Mouse (Mus musculus) kidney, postnatal 4 days (tissue): ENCODE data around the gene Gnb2.

Experiments
- DNase-seq, 2 experiments: peaks; one replicate each; pipeline ENCODE4 v3.0.0; 2021; ENCODE audit warnings: mixed read lengths in 2 of 2

Gnb2 gene

GRCm38 (mm10) chr5:137519691-137520550, 13.4 kb downstream of the Gnb2 start:
- peak in 1 of 2 experiments; percentile 7 for DNase-seq

- peak; percentile 64 to 74 for DNase-seq
These were observed 14.9 kb downstream of the Gnb2 start, which contains the start of gene Gigyf1 for GRCm38 (mm10) chr5:137518436-137518835. Gigyf1 (plus strand) TSS chr5:137518548.

DNA sequence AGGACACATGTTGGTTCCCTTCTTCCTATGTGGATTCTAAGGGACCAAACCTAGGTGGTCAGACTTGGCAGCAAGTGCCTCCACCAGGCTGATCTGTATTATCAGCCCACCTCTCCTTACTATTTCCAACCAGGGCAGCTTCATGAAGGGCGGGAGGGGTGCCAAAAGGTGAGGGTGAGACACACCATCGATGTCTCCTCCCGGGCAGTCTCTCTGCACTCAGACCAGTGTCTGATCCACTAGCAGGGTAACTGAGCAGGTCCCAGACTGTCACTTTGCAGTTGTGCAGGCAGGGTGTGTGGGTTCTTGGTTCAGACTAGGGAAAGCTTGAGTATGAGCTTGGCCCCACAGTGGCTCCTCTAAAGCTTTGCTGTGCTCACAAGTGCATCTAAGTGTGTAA, 18.5 kb downstream of the Gnb2 start:
- no peak for DNase-seq

GRCm38 (mm10) chr5:137513951-137514721, 19.2 kb downstream of the Gnb2 start:
- DNase-seq: no peak

DNA sequence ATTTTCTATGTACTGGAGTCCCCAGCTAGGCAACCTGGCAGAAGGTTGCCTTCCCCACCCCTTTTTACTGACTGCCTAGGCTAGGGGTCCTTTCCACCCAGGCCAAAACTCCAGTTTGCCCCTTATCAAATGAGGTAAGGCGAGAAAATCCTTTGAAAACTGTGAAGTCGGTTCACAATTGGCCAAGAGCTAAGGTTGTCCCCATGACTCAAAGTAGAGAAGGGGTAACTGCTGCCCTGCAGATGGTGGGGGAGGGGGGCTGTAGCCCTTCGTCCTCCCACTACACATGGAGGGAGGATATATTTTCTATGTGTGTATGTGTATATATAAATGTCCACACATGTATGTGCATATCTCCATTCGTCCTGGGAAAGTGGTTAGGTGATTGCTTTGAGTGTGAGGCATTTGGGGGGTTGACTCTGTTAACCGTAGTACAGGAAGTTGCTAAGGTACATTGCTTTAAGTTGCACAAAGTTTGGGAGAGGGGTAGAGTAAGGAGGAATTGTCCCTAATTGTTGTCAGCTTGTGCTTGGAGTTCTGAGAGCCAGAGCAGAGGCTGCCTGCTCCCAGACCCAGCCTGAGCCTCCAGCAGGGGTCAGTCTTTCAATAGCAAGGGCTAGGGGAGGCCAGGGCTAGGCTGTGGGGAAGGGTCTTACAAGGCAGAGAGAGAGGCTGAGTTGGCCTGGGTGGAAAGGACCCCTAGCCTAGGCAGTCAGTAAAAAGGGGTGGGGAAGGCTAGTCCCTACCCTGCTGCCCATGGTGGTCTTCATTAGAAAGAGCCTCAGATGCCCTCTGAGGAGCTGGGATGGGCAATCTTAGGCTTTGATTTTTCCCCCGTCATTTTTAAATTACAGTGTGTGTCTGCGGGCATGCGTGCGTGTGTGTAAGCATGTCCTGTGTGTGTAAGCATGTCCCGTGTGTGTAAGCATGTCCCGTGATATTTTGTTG, 20.2 kb downstream of the Gnb2 start:
- DNase-seq: peak; percentile 68 to 69

DNA sequence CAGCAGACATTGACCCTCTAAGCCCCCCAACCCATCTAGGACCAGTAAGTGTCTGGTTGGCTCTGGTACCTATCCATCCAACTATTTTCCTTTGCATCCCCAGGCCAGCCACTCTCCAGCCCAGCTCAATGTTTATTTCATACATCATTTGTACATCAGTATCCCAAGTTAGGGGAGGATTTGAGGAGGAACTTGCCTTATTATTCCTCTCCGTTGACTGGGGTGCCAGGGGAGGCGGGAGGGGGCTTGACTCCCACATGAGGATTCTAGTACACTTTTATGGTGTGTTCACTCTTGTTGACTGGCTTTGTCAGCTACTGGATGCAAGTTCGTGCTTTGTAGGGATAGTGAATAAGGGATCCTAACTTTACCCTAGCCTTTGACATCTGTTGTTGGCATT, 21.6 kb downstream of the Gnb2 start:
- no peak for DNase-seq

GRCm38 (mm10) chr5:137510573-137511390, 22.5 kb downstream of the Gnb2 start:
- DNase-seq: no peak

- peak; percentile 86 to 93 for DNase-seq
These were observed 23.3 kb downstream of the Gnb2 start for GRCm38 (mm10) chr5:137510014-137510501.

DNA sequence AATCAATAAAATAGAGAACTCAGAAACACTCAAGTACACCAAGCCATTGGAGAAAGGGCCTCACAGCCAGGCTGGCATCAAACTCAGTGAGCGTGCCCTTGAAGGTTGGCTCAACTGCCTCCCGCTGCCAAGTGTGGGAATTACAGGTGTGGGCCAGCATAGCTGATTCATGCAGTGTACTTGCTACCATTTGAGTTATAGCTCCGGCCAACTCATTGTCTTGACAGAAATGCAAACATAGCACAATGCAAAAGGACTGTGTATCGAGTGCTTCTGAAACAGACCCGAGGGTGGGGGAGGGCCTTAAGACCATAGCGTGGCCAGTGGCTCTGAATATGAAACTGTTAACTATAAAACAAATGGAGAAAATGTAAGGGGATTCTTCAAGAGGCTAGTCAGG, 29.3 kb downstream of the Gnb2 start:
- DNase-seq: peak; percentile 46 to 54

GRCm38 (mm10) chr5:137502667-137503110, 30.6 kb downstream of the Gnb2 start:
- DNase-seq: peak; percentile 92 to 95

DNA sequence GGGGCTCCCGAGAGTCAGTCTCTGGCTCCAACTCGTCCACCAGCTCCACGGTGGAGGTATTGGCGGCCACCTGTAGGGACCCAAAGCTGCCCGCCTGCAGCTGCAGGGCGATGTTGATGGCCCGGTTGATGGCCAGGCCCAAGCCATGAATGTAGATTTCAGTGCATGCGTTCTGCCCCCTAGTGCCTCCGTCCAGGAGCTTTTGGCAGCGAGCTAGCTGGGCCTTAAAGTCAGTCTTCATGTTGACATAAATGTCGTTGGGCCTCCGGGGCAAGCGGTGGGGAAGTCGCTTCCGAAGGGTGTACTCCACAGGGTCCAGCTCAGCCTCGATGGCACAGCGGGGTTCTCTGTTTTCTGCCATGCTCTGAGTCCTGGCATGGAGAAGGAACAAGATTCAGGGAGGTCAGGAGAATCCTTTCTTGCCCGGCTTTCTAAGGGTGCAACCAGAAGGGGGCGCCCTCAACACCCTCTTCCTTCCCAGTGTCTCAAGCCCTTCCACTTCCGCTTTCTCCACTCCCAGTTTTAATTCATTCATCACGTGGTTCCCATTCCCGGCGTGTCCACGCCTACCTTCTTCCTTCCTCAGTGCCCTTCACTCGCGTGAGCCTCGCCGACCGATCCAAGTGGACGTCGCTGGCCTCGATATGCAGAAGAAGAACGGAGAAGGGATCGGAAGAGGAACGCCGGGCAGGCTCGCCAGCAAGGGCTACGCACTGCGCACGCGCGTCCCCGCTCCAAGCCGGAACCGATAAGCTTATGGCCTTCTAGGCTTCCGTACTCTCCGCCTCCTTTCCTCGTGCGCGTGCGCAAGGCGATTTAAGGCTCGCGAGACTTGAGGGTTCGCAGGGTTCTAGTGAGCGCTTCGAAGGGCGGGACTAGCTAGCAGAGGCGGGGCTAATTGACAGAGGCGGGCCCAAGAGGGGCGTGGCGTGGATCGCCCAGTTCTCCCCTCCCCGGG, 31.3 kb downstream of the Gnb2 start, which contains the start of gene Pop7:
Pop7 (minus strand) TSS at position 810 of the 958 bp plus-strand sequence.
- DNase-seq: peak; percentile 100

GRCm38 (mm10) chr5:137500186-137500585, 33.1 kb downstream of the Gnb2 start:
- DNase-seq: no peak

DNA sequence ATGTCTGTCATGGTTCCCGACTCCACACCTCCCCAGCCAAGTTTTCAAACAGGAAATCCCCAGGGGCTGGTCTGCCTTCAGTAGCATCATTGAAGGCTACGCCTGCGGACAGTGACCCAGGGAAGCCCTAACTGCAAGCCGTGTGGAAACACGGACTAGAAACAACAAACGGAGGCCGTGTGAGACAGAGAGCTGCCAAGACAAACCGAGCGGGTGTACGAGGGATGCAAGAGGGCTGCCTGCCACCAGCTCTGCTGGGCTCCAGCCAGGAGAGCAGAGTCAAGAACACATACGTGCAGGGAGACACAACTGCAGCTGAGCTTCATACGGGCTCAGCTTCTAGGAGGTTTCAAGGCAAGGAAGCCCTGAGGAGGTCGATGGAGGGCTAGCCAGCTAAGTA, 39.5 kb downstream of the Gnb2 start:
- peak; percentile 24 to 36 for DNase-seq

DNA sequence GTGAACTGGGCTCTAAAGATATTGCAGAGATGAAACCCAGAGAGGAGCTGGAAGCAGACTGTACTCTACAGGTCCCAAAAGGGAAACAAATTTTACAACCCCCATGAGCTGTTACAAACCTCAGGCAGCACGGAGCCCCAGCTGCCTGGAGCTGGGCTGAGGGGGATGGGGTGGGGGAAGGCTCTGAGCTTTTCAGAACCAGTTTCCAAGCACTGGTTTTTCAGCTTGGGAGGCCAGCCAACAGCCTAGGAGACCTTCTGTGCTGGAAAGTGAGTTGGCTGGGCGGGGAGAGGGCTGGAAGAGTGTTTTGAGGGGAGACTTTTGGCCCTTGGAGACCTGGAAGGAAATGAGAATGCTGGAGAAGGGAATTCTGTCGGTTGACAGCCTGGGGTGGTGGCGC, 41.8 kb downstream of the Gnb2 start:
- DNase-seq: peak; percentile 72 to 81

DNA sequence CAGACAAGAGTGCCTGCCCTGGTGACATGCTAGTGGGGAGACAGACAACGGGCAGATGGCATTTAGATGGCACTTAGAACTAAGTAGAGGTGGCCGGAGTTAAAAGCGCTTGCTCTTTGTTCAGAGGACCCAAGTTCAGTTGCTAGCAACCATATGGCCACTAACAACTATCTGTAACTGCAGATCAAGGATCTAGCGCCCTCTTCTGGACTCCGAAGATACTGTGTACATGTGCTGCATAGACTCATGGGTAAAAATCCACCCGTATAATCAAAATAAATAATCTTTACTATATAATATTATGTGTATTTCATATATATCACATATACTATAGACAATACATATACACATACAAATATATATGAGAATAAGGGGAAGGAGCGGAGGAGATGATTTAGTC, 45.7 kb downstream of the Gnb2 start:
- DNase-seq: peak in 1 of 2 experiments; percentile 25

- no peak for DNase-seq
These were observed 47.5 kb downstream of the Gnb2 start for GRCm38 (mm10) chr5:137485851-137486155.

DNA sequence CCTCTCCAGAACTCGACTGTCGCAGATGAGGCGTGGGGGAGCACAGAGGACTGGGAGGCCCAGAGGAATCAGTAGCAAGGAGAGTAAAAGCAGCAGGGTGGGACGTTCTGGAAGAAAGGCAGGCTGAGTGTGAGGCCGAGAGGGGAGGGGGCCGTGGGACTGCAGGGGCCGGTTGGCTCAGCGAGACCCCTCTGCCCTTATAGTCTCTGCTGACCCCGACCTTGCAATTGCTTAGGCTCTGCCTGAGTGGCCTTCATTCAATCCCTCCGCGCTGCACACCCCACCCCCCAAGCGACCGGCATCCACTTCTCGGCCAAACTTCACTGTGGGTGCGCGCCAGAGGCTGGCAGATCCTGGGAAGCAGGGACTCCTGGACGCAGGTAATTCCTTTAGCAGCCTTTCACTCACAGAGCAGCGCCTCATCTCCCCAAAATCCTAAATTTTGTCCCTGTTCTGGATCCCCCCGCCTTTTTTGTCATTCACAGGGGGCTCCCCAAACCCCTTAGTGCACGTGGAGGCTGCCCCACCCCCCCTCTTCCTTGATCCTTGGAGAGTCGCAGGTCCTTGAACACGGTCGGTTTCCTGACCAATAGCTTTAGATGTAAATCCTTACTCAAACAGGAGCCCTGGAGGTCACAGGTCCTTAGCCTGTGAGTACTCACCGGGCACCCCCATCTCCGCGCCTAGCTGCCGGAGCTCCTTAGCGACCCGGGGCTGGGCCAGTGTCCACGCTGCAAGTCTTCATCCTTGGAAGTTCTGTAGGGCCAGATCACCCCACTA, 48.0 kb downstream of the Gnb2 start:
- DNase-seq: peak; percentile 22 to 24

DNA sequence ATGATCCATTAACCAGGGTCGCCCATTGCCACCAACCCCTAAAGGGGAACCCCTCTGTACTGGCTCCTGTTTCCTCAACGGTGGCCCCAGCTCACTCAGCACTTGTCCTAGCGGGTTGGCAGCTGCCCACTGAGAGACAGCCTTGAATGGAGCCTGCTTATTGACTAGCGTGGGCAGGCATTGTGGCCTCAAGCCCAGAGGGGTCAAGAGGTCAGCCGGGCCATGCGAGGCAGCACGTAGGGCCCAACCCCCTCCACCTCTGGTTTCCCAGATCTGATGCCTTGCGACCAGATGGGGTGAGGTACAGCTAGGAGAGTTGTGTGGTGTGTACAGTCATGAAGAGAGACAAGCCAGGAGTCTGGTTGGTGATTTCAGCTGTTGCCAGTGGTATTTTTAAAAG, 51.4 kb downstream of the Gnb2 start:
- peak; percentile 34 to 38 for DNase-seq

- peak; percentile 93 for DNase-seq
These were observed 52.2 kb downstream of the Gnb2 start for GRCm38 (mm10) chr5:137481138-137481537.
